Mouse (Mus musculus): ENCODE results near the gene Satb1. TPM values are rescaled to one million over a fixed set of nuclear protein-coding genes. Genes with fewer than 3 reads are reported as not detected.
A peak's percentile ranks its signal among the peaks of the same experiment; 100 is the strongest.

The Satb1 gene
- polyA plus RNA-seq, 1 experiment from 2014 or later, result 5.0 TPM

DNA sequence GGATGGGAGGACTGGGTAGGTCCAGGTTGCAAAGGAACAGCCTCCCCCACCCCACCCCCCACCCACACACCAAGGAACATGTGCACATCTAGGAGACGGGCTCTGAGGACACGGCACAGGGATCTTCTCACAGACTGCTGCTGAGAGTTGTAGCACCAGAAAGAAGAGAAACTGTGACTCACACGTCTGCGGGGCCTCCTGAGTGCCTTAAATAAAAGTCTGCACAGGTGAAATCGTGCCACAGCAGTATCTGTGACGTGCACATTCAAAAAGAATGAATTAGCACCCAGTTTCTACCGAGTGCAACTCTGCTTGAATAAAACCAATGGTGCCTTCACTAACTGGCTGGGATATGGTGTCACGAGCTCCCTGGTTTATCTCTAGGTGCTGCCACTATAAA, 69.5 kb downstream of the Satb1 start:
- H3K36me3 ChIP-seq (ENCODE audit: insufficient read depth, low read length), result no peaks in the 10 kb centered on the region
- no peaks in the 10 kb centered on the region for H3K4me1 ChIP-seq (ENCODE audit: insufficient read depth, low read depth, low read length)
- ATAC-seq, result no peak
- no peak overlapping the region for H3K4me2 ChIP-seq (replicated peaks; ENCODE audit: low read depth, low read length)
- no peaks in the 10 kb centered on the region for H3K9me3 ChIP-seq (ENCODE audit: low read length)
- 87% methylated on average over 8 of the region's 8 CpGs for WGBS
- H3K27me3 ChIP-seq (replicated peaks; ENCODE audit: insufficient read depth, low read length), result no peaks in the 10 kb centered on the region
- H3K27ac ChIP-seq (ENCODE audit: low read length), result no peak overlapping the region
- H3K9ac ChIP-seq (replicated peaks; ENCODE audit: low read depth), result no peak overlapping the region
- no peak overlapping the region for H3K4me3 ChIP-seq (ENCODE audit: low read depth, low read length)
- DNase-seq (ENCODE audit: low spot score), result no peak
- no peak for TF ChIP-seq EP300 (IDR thresholded peaks at IDR 0.05)
- no peak for TF ChIP-seq CTCF (IDR thresholded peaks at IDR 0.05)

DNA sequence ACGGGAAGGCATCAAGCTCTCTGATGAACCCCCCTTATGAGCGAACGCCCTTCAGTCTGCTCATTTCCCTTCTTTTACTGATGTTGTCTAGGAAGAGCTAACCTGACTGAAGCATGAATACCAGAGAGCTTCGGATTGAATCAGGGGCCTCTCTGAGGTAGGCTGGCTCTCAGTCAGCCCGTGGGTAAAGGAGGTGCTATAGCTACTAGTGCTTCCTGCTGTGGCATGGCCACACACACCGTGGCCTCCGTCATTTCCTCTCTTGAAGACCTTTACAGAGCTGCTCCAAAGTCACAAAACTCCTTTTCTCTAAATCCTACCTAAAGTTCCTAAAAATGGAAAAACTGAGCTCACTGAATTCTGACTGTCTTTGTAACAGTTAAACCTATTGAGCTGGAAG, 70.6 kb downstream of the Satb1 start:
- Histone ChIP-seq H3K36me3 (ENCODE audit: insufficient read depth, low read length) (no peaks in the 10 kb centered on the region), H3K27me3 (replicated peaks; ENCODE audit: insufficient read depth, low read length) (no peaks in the 10 kb centered on the region), H3K27ac (ENCODE audit: low read length) (no peak overlapping the region), H3K4me3 (ENCODE audit: low read depth, low read length) (no peak overlapping the region), H3K9ac (replicated peaks; ENCODE audit: low read depth) (no peak overlapping the region), H3K4me1 (ENCODE audit: insufficient read depth, low read depth, low read length) (no peaks in the 10 kb centered on the region), H3K4me2 (replicated peaks; ENCODE audit: low read depth, low read length) (no peak overlapping the region), H3K9me3 (ENCODE audit: low read length) (no peaks in the 10 kb centered on the region)
- DNase-seq (ENCODE audit: low spot score) (no peak), ATAC-seq (no peak)
- TF ChIP-seq EP300 (IDR thresholded peaks at IDR 0.05) (no peak), CTCF (IDR thresholded peaks at IDR 0.05) (no peak)
- 73% methylated on average over 7 of the region's 7 CpGs for WGBS

DNA sequence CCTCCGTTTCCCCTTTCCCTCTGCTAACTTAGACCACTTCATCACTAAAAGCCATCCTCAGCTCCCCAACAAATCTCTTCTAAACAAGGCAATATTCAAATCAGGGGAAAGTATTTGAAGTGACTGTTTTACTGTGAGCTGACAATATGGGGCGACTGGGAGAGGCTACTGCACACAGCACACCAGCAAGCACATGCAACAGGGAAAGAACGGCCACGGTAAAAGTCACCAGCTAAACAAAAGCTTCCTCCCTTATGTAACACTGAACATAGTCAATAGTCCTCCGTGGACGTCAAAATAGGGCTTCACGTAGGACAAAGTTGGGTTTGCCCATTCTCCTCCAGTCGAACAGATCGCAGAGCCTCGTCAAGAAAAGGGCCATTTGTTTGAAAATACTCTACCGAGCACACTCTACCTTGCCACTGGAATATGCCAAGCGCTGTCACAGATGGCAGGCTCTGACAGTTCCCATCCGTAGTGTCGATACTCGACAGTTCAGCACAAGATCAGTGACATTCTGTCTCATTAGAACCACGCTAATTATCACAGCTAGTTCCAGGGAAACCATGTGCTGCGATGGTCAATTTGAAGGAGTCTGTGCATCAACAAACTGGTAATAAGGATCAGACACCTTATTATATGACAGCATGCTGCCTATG, 72.0 kb downstream of the Satb1 start:
- no peak for ATAC-seq
- no peak overlapping the region for H3K4me2 ChIP-seq (replicated peaks; ENCODE audit: low read depth, low read length)
- H3K36me3 ChIP-seq (ENCODE audit: insufficient read depth, low read length), result no peaks in the 10 kb centered on the region
- no peak overlapping the region for H3K4me3 ChIP-seq (ENCODE audit: low read depth, low read length)
- H3K9me3 ChIP-seq (ENCODE audit: low read length), result no peaks in the 10 kb centered on the region
- no peaks in the 10 kb centered on the region for H3K4me1 ChIP-seq (ENCODE audit: insufficient read depth, low read depth, low read length)
- WGBS, result 81% methylated on average over 17 of the region's 17 CpGs
- DNase-seq (ENCODE audit: low spot score), result no peak
- no peak overlapping the region for H3K27ac ChIP-seq (ENCODE audit: low read length)
- no peak for TF ChIP-seq CTCF (IDR thresholded peaks at IDR 0.05)
- TF ChIP-seq EP300 (IDR thresholded peaks at IDR 0.05), result no peak
- no peaks in the 10 kb centered on the region for H3K27me3 ChIP-seq (replicated peaks; ENCODE audit: insufficient read depth, low read length)
- no peak overlapping the region for H3K9ac ChIP-seq (replicated peaks; ENCODE audit: low read depth)

DNA sequence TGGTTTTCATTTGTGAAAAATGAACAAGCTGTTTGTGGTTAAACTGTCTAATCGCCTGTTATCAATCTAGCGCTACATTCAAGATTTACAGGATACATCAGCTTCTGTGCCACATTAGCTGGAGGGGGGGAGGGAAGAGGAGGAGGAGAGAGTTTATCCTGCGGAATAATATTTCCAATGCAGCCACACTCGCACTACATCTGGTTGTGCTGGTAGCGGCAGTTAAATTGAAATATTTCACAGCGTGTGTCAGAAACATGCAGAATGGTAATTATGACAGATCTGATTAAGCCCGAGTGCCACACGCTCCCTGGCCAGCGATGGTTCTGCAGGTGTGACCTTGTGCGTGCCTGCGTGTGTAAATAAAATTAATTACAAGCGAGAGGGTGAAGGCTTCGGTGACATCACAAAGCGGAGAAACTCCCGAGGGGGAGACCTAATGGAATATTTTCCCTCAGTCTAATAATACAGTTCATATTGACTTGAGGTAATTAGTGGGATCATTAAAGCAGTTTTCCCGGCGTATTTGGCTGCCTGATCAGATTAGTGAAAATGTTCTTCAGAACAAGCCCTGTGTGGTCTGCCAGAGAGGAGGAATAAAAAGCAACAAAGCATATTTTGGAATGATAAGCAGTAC, 72.7 kb downstream of the Satb1 start:
- H3K4me3 ChIP-seq (ENCODE audit: low read depth, low read length), result no peak overlapping the region
- DNase-seq (ENCODE audit: low spot score), result no peak
- no peaks in the 10 kb centered on the region for H3K36me3 ChIP-seq (ENCODE audit: insufficient read depth, low read length)
- 66% methylated on average over 17 of the region's 17 CpGs for WGBS
- no peak overlapping the region for H3K9ac ChIP-seq (replicated peaks; ENCODE audit: low read depth)
- no peaks in the 10 kb centered on the region for H3K27me3 ChIP-seq (replicated peaks; ENCODE audit: insufficient read depth, low read length)
- H3K4me2 ChIP-seq (replicated peaks; ENCODE audit: low read depth, low read length), result no peak overlapping the region
- TF ChIP-seq CTCF (IDR thresholded peaks at IDR 0.05) (no peak), EP300 (IDR thresholded peaks at IDR 0.05) (no peak)
- H3K9me3 ChIP-seq (ENCODE audit: low read length), result no peaks in the 10 kb centered on the region
- H3K4me1 ChIP-seq (ENCODE audit: insufficient read depth, low read depth, low read length), result no peaks in the 10 kb centered on the region
- H3K27ac ChIP-seq (ENCODE audit: low read length), result no peak overlapping the region
- ATAC-seq, result no peak

DNA sequence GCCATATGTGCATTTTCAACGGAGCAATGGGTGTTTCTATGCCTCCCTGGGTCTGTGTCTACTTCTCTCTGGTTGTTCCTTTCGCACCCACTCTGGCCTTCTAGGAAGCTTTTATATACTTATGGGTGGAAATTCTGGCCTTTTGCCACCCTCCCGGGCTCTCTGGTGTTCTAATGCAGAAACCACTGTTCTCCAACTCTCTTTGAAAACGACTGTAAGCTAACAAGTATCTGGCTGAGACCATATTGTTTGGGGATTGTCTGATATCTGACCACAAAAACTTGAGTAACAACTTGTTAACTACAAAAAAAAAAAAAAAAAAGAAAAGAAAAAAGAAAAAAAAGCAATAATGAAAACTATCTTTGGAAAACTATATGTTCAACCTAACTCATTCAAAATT, 73.6 kb downstream of the Satb1 start:
- H3K27me3 ChIP-seq (replicated peaks; ENCODE audit: insufficient read depth, low read length), result no peaks in the 10 kb centered on the region
- H3K9me3 ChIP-seq (ENCODE audit: low read length), result no peaks in the 10 kb centered on the region
- no peak overlapping the region for H3K9ac ChIP-seq (replicated peaks; ENCODE audit: low read depth)
- H3K4me3 ChIP-seq (ENCODE audit: low read depth, low read length), result no peak overlapping the region
- no peak for TF ChIP-seq EP300 (IDR thresholded peaks at IDR 0.05)
- H3K4me2 ChIP-seq (replicated peaks; ENCODE audit: low read depth, low read length), result no peak overlapping the region
- DNase-seq (ENCODE audit: low spot score) (peak; percentile 11), ATAC-seq (no peak)
- H3K27ac ChIP-seq (ENCODE audit: low read length), result no peak overlapping the region
- H3K4me1 ChIP-seq (ENCODE audit: insufficient read depth, low read depth, low read length), result no peaks in the 10 kb centered on the region
- WGBS, result 53% methylated on average over 4 of the region's 4 CpGs
- H3K36me3 ChIP-seq (ENCODE audit: insufficient read depth, low read length), result no peaks in the 10 kb centered on the region

DNA sequence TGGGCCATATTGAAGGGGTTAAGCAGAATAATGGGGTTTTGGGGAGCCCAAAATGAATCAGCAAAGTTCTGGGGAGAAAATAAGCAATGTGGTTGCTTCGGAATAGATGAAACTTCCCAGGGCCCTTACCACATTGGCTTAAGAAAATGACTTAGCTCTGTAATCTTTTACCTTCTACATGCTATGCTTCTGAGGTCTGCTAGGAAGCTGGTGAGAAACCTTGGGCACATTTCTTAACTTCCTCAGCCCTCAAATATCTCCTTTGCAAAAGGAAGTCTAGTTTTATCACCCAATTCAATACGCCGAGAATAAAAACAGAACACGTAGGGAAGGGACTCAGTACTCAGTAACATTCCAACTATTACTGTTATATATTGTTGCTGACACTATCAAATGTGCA, 80.9 kb downstream of the Satb1 start:
- H3K4me1 ChIP-seq (ENCODE audit: insufficient read depth, low read depth, low read length), result no peaks in the 10 kb centered on the region
- no peak overlapping the region for H3K4me2 ChIP-seq (replicated peaks; ENCODE audit: low read depth, low read length)
- DNase-seq (ENCODE audit: low spot score) (no peak), ATAC-seq (no peak)
- H3K9ac ChIP-seq (replicated peaks; ENCODE audit: low read depth), result no peak overlapping the region
- 90% methylated on average over 4 of the region's 4 CpGs for WGBS
- no peaks in the 10 kb centered on the region for H3K36me3 ChIP-seq (ENCODE audit: insufficient read depth, low read length)
- no peaks in the 10 kb centered on the region for H3K9me3 ChIP-seq (ENCODE audit: low read length)
- H3K27me3 ChIP-seq (replicated peaks; ENCODE audit: insufficient read depth, low read length), result no peaks in the 10 kb centered on the region
- no peak for TF ChIP-seq CTCF (IDR thresholded peaks at IDR 0.05)
- TF ChIP-seq EP300 (IDR thresholded peaks at IDR 0.05), result no peak
- no peak overlapping the region for H3K27ac ChIP-seq (ENCODE audit: low read length)
- H3K4me3 ChIP-seq (ENCODE audit: low read depth, low read length), result no peak overlapping the region

Measured in lung, postnatal 0 days (tissue).